Comparison of ENCODE assay signal across 8 mouse cellular contexts in genomic region chr1:184999071-184999750, GRCm38 (mm10). TPM values are rescaled to one million over a fixed set of nuclear protein-coding genes. Genes with fewer than 3 reads are reported as not detected.
DNase-seq lines count a peak whose midpoint lies in the region; ATAC-seq and TF ChIP-seq lines count a peak whose summit lies in the region.

Gene Mark1 (minus strand): TSS chr1:184999570.

- no peaks in the 10 kb centered on the region for H3K36me3 ChIP-seq in forebrain, embryonic 13.5 days (ENCODE audit: poor library complexity, severe bottlenecking)
- H3K36me3 ChIP-seq in intestine, embryonic 14.5 days (ENCODE audit: control insufficient read depth, insufficient read depth, low read length), result no peaks in the 10 kb centered on the region
- no peaks in the 10 kb centered on the region for H3K36me3 ChIP-seq in liver, embryonic 14.5 days (replicated peaks; ENCODE audit: control insufficient read depth, insufficient read depth, low read depth)

- no peaks in the 10 kb centered on the region for H3K9me3 ChIP-seq in forebrain, embryonic 13.5 days (replicated peaks)
- no peaks in the 10 kb centered on the region for H3K9me3 ChIP-seq in intestine, embryonic 14.5 days (ENCODE audit: control insufficient read depth, low read length)
- H3K9me3 ChIP-seq in liver, embryonic 14.5 days (ENCODE audit: control insufficient read depth, low read length), result no peaks in the 10 kb centered on the region

- peak within 1 kb of the TSS; percentile 98 for H3K9ac ChIP-seq in forebrain, embryonic 13.5 days
- H3K9ac ChIP-seq in intestine, embryonic 14.5 days (ENCODE audit: low read length), result peak within 1 kb of the TSS; percentile 86
- no peak within 1 kb of the TSS; the same call in 1 of the 2 replicates for H3K9ac ChIP-seq in liver, embryonic 14.5 days (replicated peaks)

- TF ChIP-seq EP300 in liver, embryonic 14.5 days (IDR thresholded peaks at IDR 0.05; ENCODE audit: low read depth), result no peak

- H3K27me3 ChIP-seq in forebrain, embryonic 13.5 days, result no peaks in the 10 kb centered on the region
- no peaks in the 10 kb centered on the region for H3K27me3 ChIP-seq in intestine, embryonic 14.5 days (replicated peaks; ENCODE audit: control insufficient read depth, insufficient read depth, low read length)
- peaks cover 46% of the 10 kb centered on the region for H3K27me3 ChIP-seq in liver, embryonic 14.5 days (ENCODE audit: control insufficient read depth, insufficient read depth, low read length)

- no peak for TF ChIP-seq CTCF in liver, embryonic 14.5 days (IDR thresholded peaks at IDR 0.05; ENCODE audit: low read depth)

- H3K4me3 ChIP-seq in forebrain, embryonic 13.5 days, result peak within 1 kb of the TSS; percentile 98
- peak within 1 kb of the TSS; percentile 73 for H3K4me3 ChIP-seq in intestine, embryonic 14.5 days (ENCODE audit: low read depth, low read length)
- peak within 1 kb of the TSS; percentile 49 to 51 for H3K4me3 ChIP-seq in liver, embryonic 14.5 days (ENCODE audit: insufficient read depth in 1 of 2, low read depth in 2 of 2, low read length in 2 of 2)

- H3K27ac ChIP-seq in forebrain, embryonic 13.5 days, result peak within 1 kb of the TSS; percentile 85
- H3K27ac ChIP-seq in intestine, embryonic 14.5 days (ENCODE audit: low read depth), result no peak within 1 kb of the TSS
- H3K27ac ChIP-seq in liver, embryonic 14.5 days, result no peak within 1 kb of the TSS

- ATAC-seq in forebrain, embryonic 13.5 days, result peak; percentile 52
- ATAC-seq in intestine, embryonic 14.5 days (replicated peaks; ENCODE audit: low FRiP score, low TSS enrichment, low read depth), result peak; percentile 77
- no peak for ATAC-seq in liver, embryonic 14.5 days (ENCODE audit: insufficient read depth)

- peaks cover 31% of the 10 kb centered on the region for H3K4me1 ChIP-seq in forebrain, embryonic 13.5 days
- H3K4me1 ChIP-seq in intestine, embryonic 14.5 days (replicated peaks; ENCODE audit: control insufficient read depth, insufficient read depth, low read length), result peaks cover 8% of the 10 kb centered on the region; the same call in 1 of the 2 replicates
- H3K4me1 ChIP-seq in liver, embryonic 14.5 days (replicated peaks; ENCODE audit: control insufficient read depth in 2 of 2, insufficient read depth in 2 of 2, low read length in 1 of 2), result no peaks in the 10 kb centered on the region

- WGBS in forebrain, embryonic 13.5 days, result 1% methylated on average over 40 of the region's 88 CpGs
- WGBS in intestine, embryonic 14.5 days, result under 1% methylated on average over 54 of the region's 88 CpGs
- 1% methylated on average over 73 of the region's 88 CpGs for WGBS in liver, embryonic 14.5 days (ENCODE audit: insufficient replicate concordance)

- DNase-seq in ovary, postnatal 10 days (ENCODE audit: low spot score), result peak; percentile 33
- DNase-seq in ovary, adult 18-20 months (ENCODE audit: low spot score), result no peak
- DNase-seq in cerebellum, adult 11-12 months, result peak; percentile 48
- DNase-seq in intestine, embryonic 14.5 days (ENCODE audit: low spot score), result peak; percentile 84
- no peak for DNase-seq in liver, embryonic 14.5 days (ENCODE audit: low read depth in 3 of 3, low spot score in 3 of 3)
- DNase-seq in right cerebral cortex, adult 2 months (ENCODE audit: low spot score in 2 of 2), result peak; percentile 26 to 45
- DNase-seq in MN1 (ENCODE audit: low spot score), result no peak

- peak within 1 kb of the TSS; percentile 82 for H3K4me2 ChIP-seq in forebrain, embryonic 13.5 days
- peak within 1 kb of the TSS; percentile 75 for H3K4me2 ChIP-seq in intestine, embryonic 14.5 days (ENCODE audit: low read length)
- H3K4me2 ChIP-seq in liver, embryonic 14.5 days (ENCODE audit: low read depth), result peak within 1 kb of the TSS; percentile 58

RNA-seq across cellular contexts. Expression of gene Mark1, which starts in this region (rescaled TPM):
- 10.1 and 10.8 TPM in 2 replicates for polyA plus RNA-seq in forebrain, embryonic 13.5 days (2015; fragmentation: Nextera tagmentation; extraction: Ambion mirVana)
- polyA plus RNA-seq in intestine, embryonic 14.5 days (2014; fragmentation: Nextera tagmentation; extraction: Ambion mirVana), result 2.6 and 3.3 TPM in 2 replicates
- 0.55 and 0.67 TPM in 2 replicates for polyA plus RNA-seq in liver, embryonic 14.5 days (2012; rRNA removed)
- polyA plus RNA-seq in liver, embryonic 14.5 days (2014; fragmentation: Nextera tagmentation; extraction: Ambion mirVana), result 0.09 and 0.14 TPM in 2 replicates

Comparison
In these comparisons a context has a peak if more than half of its experiments do, and no peak if none do; other contexts are left out.
1. DNase-seq: peak in ovary, postnatal 10 days (single experiment), cerebellum, adult 11-12 months (single experiment), intestine, embryonic 14.5 days (single experiment) and right cerebral cortex, adult 2 months (2 of 2); none in ovary, adult 18-20 months (single experiment), liver, embryonic 14.5 days (0 of 3) and MN1 (single experiment).
2. Peak in every context shown above with its lines, with median percentiles within 50 percentile points of each other: H3K4me2 ChIP-seq and H3K4me3 ChIP-seq.